Comparison of ENCODE assay signal across 23 mouse cellular contexts in genomic region chr7:30719669-30720068, GRCm38 (mm10). TPM values are rescaled to one million over a fixed set of nuclear protein-coding genes. Genes with fewer than 3 reads are reported as not detected.
DNase-seq lines count a peak whose midpoint lies in the region; ATAC-seq and TF ChIP-seq lines count a peak whose summit lies in the region.
"Had no signal": no experiment of that assay in that cellular context is flagged by ENCODE, and none has a peak within 500 bp of the region (broad histone marks: within the 10 kb centered on the region; RNA-seq: fewer than 3 reads in every experiment).

No protein-coding gene starts in this region.

- WGBS in liver, embryonic 15.5 days (ENCODE audit: insufficient replicate concordance) = 68% methylated on average over 5 of the region's 5 CpGs
- 55% methylated on average over 5 of the region's 5 CpGs for WGBS in liver, postnatal 0 days (ENCODE audit: insufficient replicate concordance)

- peaks cover 44% of the 10 kb centered on the region for H3K4me1 ChIP-seq in liver, embryonic 15.5 days (replicated peaks)
- peaks cover 6 to 13% of the 10 kb centered on the region in 2 experiments for H3K4me1 ChIP-seq in MEL (ENCODE audit: control insufficient read depth in 1 of 2, insufficient read depth in 2 of 2, low read length in 2 of 2)
- H3K4me1 ChIP-seq in liver, postnatal 0 days (ENCODE audit: insufficient read depth) = peaks cover 35% of the 10 kb centered on the region

- peak; percentile 14; the same call in 1 of the 2 replicates for ATAC-seq in liver, embryonic 15.5 days (ENCODE audit: insufficient read depth)
- ATAC-seq in liver, postnatal 0 days = peak; percentile 33; the same call in 1 of the 2 replicates
- ATAC-seq: activated CD4-positive, CD25-positive, alpha-beta regulatory T cell, adult 4 months; forebrain, embryonic 13.5 days; forebrain, embryonic 15.5 days; forebrain, postnatal 0 days; Patski had no signal

- H3K9me3 ChIP-seq in liver, embryonic 15.5 days (replicated peaks) = no peaks in the 10 kb centered on the region
- no peaks in the 10 kb centered on the region for H3K9me3 ChIP-seq in MEL (replicated peaks; ENCODE audit: insufficient read depth, low read length)
- no peaks in the 10 kb centered on the region for H3K9me3 ChIP-seq in liver, postnatal 0 days (ENCODE audit: low read length)
- H3K9me3 ChIP-seq: embryonic facial prominence, embryonic 10.5 days; embryonic facial prominence, embryonic 12.5 days; forebrain, embryonic 13.5 days; forebrain, embryonic 15.5 days had no signal

- no peak for TF ChIP-seq RAD21 in MEL (IDR thresholded peaks at IDR 0.05; ENCODE audit: low read depth, low read length)

- no peaks in the 10 kb centered on the region for H3K79me2 ChIP-seq in MEL (ENCODE audit: control insufficient read depth, insufficient read depth, low read length, poor library complexity)

- no peak overlapping the region for H3K9ac ChIP-seq in liver, embryonic 15.5 days
- no peak overlapping the region for H3K9ac ChIP-seq in MEL (ENCODE audit: control insufficient read depth, low read depth, low read length, poor library complexity, severe bottlenecking)
- H3K9ac ChIP-seq in liver, postnatal 0 days (replicated peaks) = no peak overlapping the region
- H3K9ac ChIP-seq: embryonic facial prominence, embryonic 12.5 days; forebrain, embryonic 13.5 days; forebrain, embryonic 15.5 days; forebrain, postnatal 0 days had no signal

- no peak for DNase-seq in liver
- DNase-seq in MEL (ENCODE audit: low read depth, low spot score) = no peak
- no peak for DNase-seq in liver, postnatal 0 days
- no peak for DNase-seq in cerebellum, postnatal 14 days
- DNase-seq: adrenal gland, adult 8-10 months; adrenal gland, postnatal 14 days; adrenal gland, postnatal 36 days; cerebellum, adult 11-12 months; cerebellum, adult 2 months; cerebellum, adult 9-10 months; cerebellum, postnatal 25 days; forebrain, postnatal 0 days had no signal

- peaks cover 31% of the 10 kb centered on the region for H3K27me3 ChIP-seq in liver, embryonic 15.5 days
- H3K27me3 ChIP-seq in MEL (ENCODE audit: control insufficient read depth in 1 of 2, insufficient read depth in 2 of 2, low read length in 2 of 2) = no peaks in the 10 kb centered on the region
- no peaks in the 10 kb centered on the region for H3K27me3 ChIP-seq in liver, postnatal 0 days (ENCODE audit: insufficient read depth, low read length)

- TF ChIP-seq CTCF in MEL (IDR thresholded peaks at IDR 0.05 in 2 of 3, conservative IDR thresholded peaks at IDR 0.05 in 1 of 3; ENCODE audit: control insufficient read depth in 1 of 3, insufficient read depth in 1 of 3, low read depth in 2 of 3, low read length in 3 of 3, poor library complexity in 1 of 3, severe bottlenecking in 1 of 3) = no peak
- no peak for TF ChIP-seq CTCF in liver, postnatal 0 days (IDR thresholded peaks at IDR 0.05; ENCODE audit: low read depth)

- H3K4me2 ChIP-seq in liver, embryonic 15.5 days = no peak overlapping the region
- no peak overlapping the region for H3K4me2 ChIP-seq in liver, postnatal 0 days (ENCODE audit: low read depth, low read length)
- H3K4me2 ChIP-seq: embryonic facial prominence, embryonic 12.5 days; forebrain, embryonic 13.5 days; forebrain, embryonic 15.5 days had no signal

- H3K4me3 ChIP-seq in liver, embryonic 15.5 days (replicated peaks) = no peak overlapping the region
- H3K4me3 ChIP-seq in MEL (ENCODE audit: control insufficient read depth in 1 of 2, insufficient read depth in 1 of 2, low read depth in 2 of 2, low read length in 2 of 2) = no peak overlapping the region
- H3K4me3 ChIP-seq in liver, postnatal 0 days (ENCODE audit: low read depth, low read length) = no peak overlapping the region
- H3K4me3 ChIP-seq: embryonic facial prominence, embryonic 10.5 days; embryonic facial prominence, embryonic 12.5 days; forebrain, embryonic 13.5 days; forebrain, embryonic 15.5 days had no signal

- no peaks in the 10 kb centered on the region for H3K36me3 ChIP-seq in liver, embryonic 15.5 days (replicated peaks)
- no peaks in the 10 kb centered on the region for H3K36me3 ChIP-seq in MEL (ENCODE audit: control insufficient read depth in 1 of 2, insufficient read depth in 2 of 2, low read length in 2 of 2)
- no peaks in the 10 kb centered on the region for H3K36me3 ChIP-seq in liver, postnatal 0 days (replicated peaks; ENCODE audit: insufficient read depth, low read length)
- H3K36me3 ChIP-seq: embryonic facial prominence, embryonic 10.5 days; embryonic facial prominence, embryonic 12.5 days; forebrain, embryonic 15.5 days had no signal

- no peak overlapping the region for H3K27ac ChIP-seq in liver, embryonic 15.5 days (replicated peaks)
- no peak overlapping the region for H3K27ac ChIP-seq in MEL (ENCODE audit: control insufficient read depth, low read depth, low read length)
- H3K27ac ChIP-seq in liver, postnatal 0 days (ENCODE audit: low read depth) = no peak overlapping the region
- H3K27ac ChIP-seq: embryonic facial prominence, embryonic 10.5 days; embryonic facial prominence, embryonic 12.5 days; forebrain, embryonic 13.5 days; forebrain, embryonic 15.5 days had no signal

- no peak for TF ChIP-seq POLR2A in MEL (IDR thresholded peaks at IDR 0.05; ENCODE audit: control insufficient read depth in 1 of 2, insufficient read depth in 1 of 2, low read depth in 1 of 2, low read length in 2 of 2, poor library complexity in 1 of 2)

- peak; percentile 23 to 68; a peak in 3 of 4 replicates for TF ChIP-seq EP300 in MEL (IDR thresholded peaks at IDR 0.05; ENCODE audit: low read depth in 1 of 2, low read length in 2 of 2)
- peak; percentile 46; the same call in 1 of the 2 replicates for TF ChIP-seq EP300 in liver, postnatal 0 days (IDR thresholded peaks at IDR 0.05; ENCODE audit: low read depth)

TF ChIP-seq in MEL, 35 proteins besides CTCF, POLR2A, EP300 and RAD21 (continues in another document):
- TF ChIP-seq JUND (IDR thresholded peaks at IDR 0.05; ENCODE audit: low read depth, low read length) (no peak), POLR2AphosphoS5 (IDR thresholded peaks at IDR 0.05; ENCODE audit: borderline replicate concordance, low read depth, low read length) (no peak), POLR2AphosphoS2 (IDR thresholded peaks at IDR 0.05; ENCODE audit: low read length) (no peak), MXI1 (IDR thresholded peaks at IDR 0.05; ENCODE audit: low read depth, low read length) (no peak), GABPA (IDR thresholded peaks at IDR 0.05; ENCODE audit: low read depth, low read length) (no peak), KAT2A (conservative IDR thresholded peaks at IDR 0.05; ENCODE audit: low read depth, low read length) (no peak), MYC (IDR thresholded peaks at IDR 0.05; ENCODE audit: low read depth, low read length) (no peak), HCFC1 (IDR thresholded peaks at IDR 0.05; ENCODE audit: low read depth, low read length) (no peak), USF1 (IDR thresholded peaks at IDR 0.05; ENCODE audit: low read depth, low read length) (no peak), ZC3H11A (IDR thresholded peaks at IDR 0.05; ENCODE audit: low read depth, low read length) (no peak), ETS1 (IDR thresholded peaks at IDR 0.05; ENCODE audit: low read depth, low read length) (peak; percentile 63), MAX (IDR thresholded peaks at IDR 0.05; ENCODE audit: low read length) (no peak), NELFE (IDR thresholded peaks at IDR 0.05; ENCODE audit: low read depth, low read length) (no peak), MAFK (IDR thresholded peaks at IDR 0.05; ENCODE audit: borderline replicate concordance, low read depth, low read length) (no peak), UBTF (IDR thresholded peaks at IDR 0.05; ENCODE audit: borderline replicate concordance, insufficient read depth, low read depth, low read length) (no peak), USF2 (IDR thresholded peaks at IDR 0.05; ENCODE audit: borderline replicate concordance in 1 of 2, insufficient read depth in 1 of 2, low read depth in 1 of 2, low read length in 2 of 2) (no peak), TCF12 (IDR thresholded peaks at IDR 0.05; ENCODE audit: low read depth, low read length) (no peak)

RNA-seq across cellular contexts. Expression of gene Atp4a, which starts 7.7 kb away (rescaled TPM):
- 1.7 and 2.9 TPM in 2 replicates for polyA plus RNA-seq in liver, embryonic 15.5 days (2015; fragmentation: Nextera tagmentation; extraction: Ambion mirVana)
- total RNA-seq in MEL (2012; rRNA removed) = 2.7 and 3.0 TPM in 2 replicates
- polyA plus RNA-seq in MEL (2012; ENCODE audit: insufficient read depth in 1 of 2, insufficient read length in 2 of 2, low read depth in 1 of 2, low replicate concordance in 2 of 2, missing spikeins in 1 of 2) = 1 to 10 TPM in 1 of 2 experiments, not detected in 1; 1.5 TPM
- 1.1 and 1.6 TPM in 2 replicates for polyA plus RNA-seq in liver, postnatal 0 days (2015; fragmentation: Nextera tagmentation; extraction: Ambion mirVana)
- polyA plus RNA-seq: activated CD4-positive, CD25-positive, alpha-beta regulatory T cell, adult 4 months; C2C12; Patski had no signal

RNA-seq across cellular contexts. Expression of gene Tmem147, which starts 9.7 kb away (rescaled TPM):
- 97.4 and 105 TPM in 2 replicates for polyA plus RNA-seq in liver, embryonic 15.5 days (2015; fragmentation: Nextera tagmentation; extraction: Ambion mirVana)
- total RNA-seq in MEL (2012; rRNA removed) = 218 and 266 TPM in 2 replicates
- 100 to 1,000 TPM; 307 to 324 TPM for polyA plus RNA-seq in MEL (2012; ENCODE audit: insufficient read depth in 1 of 2, insufficient read length in 2 of 2, low read depth in 1 of 2, low replicate concordance in 2 of 2, missing spikeins in 1 of 2)
- 153 and 158 TPM in 2 replicates for polyA plus RNA-seq in liver, postnatal 0 days (2015; fragmentation: Nextera tagmentation; extraction: Ambion mirVana)

RNA-seq across cellular contexts. Expression of gene 2200002J24Rik, which starts 20.9 kb away (rescaled TPM):
- 0.48 and 0.99 TPM in 2 replicates for polyA plus RNA-seq in liver, embryonic 15.5 days (2015; fragmentation: Nextera tagmentation; extraction: Ambion mirVana)
- 0.52 TPM in 1 of 2 replicates, not detected in the other for total RNA-seq in MEL (2012; rRNA removed)
- polyA plus RNA-seq in MEL (2012; ENCODE audit: insufficient read depth in 1 of 2, insufficient read length in 2 of 2, low read depth in 1 of 2, low replicate concordance in 2 of 2, missing spikeins in 1 of 2) = 1 to 10 TPM in 1 of 2 experiments, not detected in 1; 1.2 TPM
- polyA plus RNA-seq in liver, postnatal 0 days (2015; fragmentation: Nextera tagmentation; extraction: Ambion mirVana) = 0.53 and 1.4 TPM in 2 replicates
- total RNA-seq: forebrain, postnatal 0 days had no signal
- polyA plus RNA-seq: activated CD4-positive, CD25-positive, alpha-beta regulatory T cell, adult 4 months; C2C12; cerebellum, adult 2 months; cortical plate, adult 2 months; embryonic facial prominence, embryonic 10.5 days; embryonic facial prominence, embryonic 12.5 days; forebrain, embryonic 11.5 days; forebrain, embryonic 13.5 days; forebrain, embryonic 15.5 days; forebrain, postnatal 0 days had no signal

RNA-seq across cellular contexts. Expression of gene Gapdhs, which starts 23.8 kb away (rescaled TPM):
- polyA plus RNA-seq in liver, embryonic 15.5 days (2015; fragmentation: Nextera tagmentation; extraction: Ambion mirVana) = not detected in 2 replicates
- not detected in 2 replicates for total RNA-seq in MEL (2012; rRNA removed)
- under 1 TPM in 1 of 2 experiments, not detected in 1; 0.49 TPM for polyA plus RNA-seq in MEL (2012; ENCODE audit: insufficient read depth in 1 of 2, insufficient read length in 2 of 2, low read depth in 1 of 2, low replicate concordance in 2 of 2, missing spikeins in 1 of 2)
- 0.12 TPM in 1 of 2 replicates, not detected in the other for polyA plus RNA-seq in liver, postnatal 0 days (2015; fragmentation: Nextera tagmentation; extraction: Ambion mirVana)
- total RNA-seq: adrenal gland, adult 8-10 months; adrenal gland, postnatal 14 days; ES-E14; forebrain, postnatal 0 days had no signal
- polyA plus RNA-seq: activated CD4-positive, CD25-positive, alpha-beta regulatory T cell, adult 4 months; C2C12; cerebellum, adult 2 months; cortical plate, adult 2 months had no signal

RNA-seq across cellular contexts. Expression of gene Sbsn, which starts 31.6 kb away (rescaled TPM):
- polyA plus RNA-seq in liver, embryonic 15.5 days (2015; fragmentation: Nextera tagmentation; extraction: Ambion mirVana) = 0.12 and 0.61 TPM in 2 replicates
- 1.2 TPM in 1 of 2 replicates, not detected in the other for total RNA-seq in MEL (2012; rRNA removed)
- polyA plus RNA-seq in MEL (2012; ENCODE audit: insufficient read depth in 1 of 2, insufficient read length in 2 of 2, low read depth in 1 of 2, low replicate concordance in 2 of 2, missing spikeins in 1 of 2) = under 1 TPM in 1 of 2 experiments, not detected in 1; 0.17 TPM
- polyA plus RNA-seq in liver, postnatal 0 days (2015; fragmentation: Nextera tagmentation; extraction: Ambion mirVana) = 0.69 and 0.77 TPM in 2 replicates
